Mouse (Mus musculus) small intestine, adult 10 weeks (tissue): ENCODE measurements around the gene Prrt4. TPM values are rescaled to one million over a fixed set of nuclear protein-coding genes. Genes with fewer than 3 reads are reported as not detected.

Experiments
- polyA plus RNA-seq: library from polyadenylated mRNA; stranded (reverse); fragments of 350-450 nt; fragmentation: Illumina TruSeq; extraction: RNeasy Lipid Tissue Mini Kit (QIAGEN cat#74804); gene quantifications from one replicate; pipeline ENCODE4 v1.2.3, GENCODE M21; 2014; ENCODE audit warnings: low replicate concordance

Prrt4 gene
- polyA plus RNA-seq: not detected

GRCm38 (mm10) chr6:29178888-29179658, at the start of gene Prrt4:
Gene Prrt4, minus strand, starts transcription at chr6:29179584.

GRCm38 (mm10) chr6:29215881-29216501, 36.6 kb upstream of the Prrt4 start, which contains the start of gene Impdh1:
Gene Impdh1, minus strand, starts transcription at chr6:29216364.

GRCm38 (mm10) chr6:29164314-29165244, 14.8 kb downstream of the Prrt4 start, which contains the start of gene Rbm28:
Gene Rbm28, minus strand, starts transcription at chr6:29165006.

Other genes starting within 250 kb of the Prrt4 start
- 0.82 TPM for gene Lep, start 119.4 kb downstream of the Prrt4 start, polyA plus RNA-seq
- 27.5 TPM for gene Rbm28, start 14.6 kb downstream of the Prrt4 start, polyA plus RNA-seq
- 0.78 TPM for gene Impdh1, start 36.8 kb upstream of the Prrt4 start, polyA plus RNA-seq
- 4.0 TPM for gene Hilpda, start 92.9 kb upstream of the Prrt4 start, polyA plus RNA-seq
- gene Fam71f2, start 100.0 kb upstream of the Prrt4 start, polyA plus RNA-seq: not detected
- not detected for gene Fam71f1, start 139.6 kb upstream of the Prrt4 start, polyA plus RNA-seq
- 238 TPM for gene Calu, start 168.5 kb upstream of the Prrt4 start, polyA plus RNA-seq
- not detected for gene Opn1sw, start 208.9 kb upstream of the Prrt4 start, polyA plus RNA-seq
- 0.11 TPM for gene Ccdc136, start 216.7 kb upstream of the Prrt4 start, polyA plus RNA-seq